Mouse (Mus musculus): ENCODE data around the gene Gm16253.
"Not testable (repeated sequence)": the region's sequence is repeated elsewhere in the genome, so short reads cannot be mapped to it uniquely, and the experiment has no call there.

The Gm16253 gene

GRCm38 (mm10) chr3:96597435-96597891, 20.7 kb downstream of the Gm16253 start:
- no peak for DNase-seq (ENCODE audit: low read depth, low spot score)

GRCm38 (mm10) chr3:96598156-96599068, 21.6 kb downstream of the Gm16253 start:
- no peak for DNase-seq (ENCODE audit: low read depth, low spot score)

GRCm38 (mm10) chr3:96599069-96599393, 22.2 kb downstream of the Gm16253 start:
- no peak for DNase-seq (ENCODE audit: low read depth, low spot score)

- no peak for DNase-seq (ENCODE audit: low read depth, low spot score)
Observed at GRCm38 (mm10) chr3:96599411-96599810, 22.6 kb downstream of the Gm16253 start.

GRCm38 (mm10) chr3:96600639-96601250, 24.0 kb downstream of the Gm16253 start, which contains the start of gene Lix1l:
Gene Lix1l (plus strand): TSS chr3:96601149.
- DNase-seq (ENCODE audit: low read depth, low spot score) = no peak

- no peak for DNase-seq (ENCODE audit: low read depth, low spot score)
Observed at GRCm38 (mm10) chr3:96601251-96601787, 24.5 kb downstream of the Gm16253 start.

GRCm38 (mm10) chr3:96601941-96602703, 25.3 kb downstream of the Gm16253 start:
- no peak for DNase-seq (ENCODE audit: low read depth, low spot score)

- no peak for DNase-seq (ENCODE audit: low read depth, low spot score)
Observed at GRCm38 (mm10) chr3:96602704-96603084, 25.9 kb downstream of the Gm16253 start.

- DNase-seq (ENCODE audit: low read depth, low spot score) = no peak
Observed at GRCm38 (mm10) chr3:96603311-96603710, 26.5 kb downstream of the Gm16253 start.

- DNase-seq (ENCODE audit: low read depth, low spot score) = not testable (repeated sequence)
Observed at GRCm38 (mm10) chr3:96606007-96606406, 29.2 kb downstream of the Gm16253 start.

GRCm38 (mm10) chr3:96606618-96607017, 29.8 kb downstream of the Gm16253 start:
- DNase-seq (ENCODE audit: low read depth, low spot score) = no peak

GRCm38 (mm10) chr3:96617941-96618340, 41.2 kb downstream of the Gm16253 start:
- no peak for DNase-seq (ENCODE audit: low read depth, low spot score)

GRCm38 (mm10) chr3:96623201-96623600, 46.4 kb downstream of the Gm16253 start:
- no peak for DNase-seq (ENCODE audit: low read depth, low spot score)

- DNase-seq (ENCODE audit: low read depth, low spot score) = peak; percentile 98
Observed at GRCm38 (mm10) chr3:96629729-96630600, 53.2 kb downstream of the Gm16253 start, which contains the start of gene Rbm8a. Gene Rbm8a (plus strand): TSS chr3:96629933.
